Mouse (Mus musculus): ENCODE measurements at regions not wholly inside any gene's neighbourhood (a gene's known extent, or its start where the extent isn't known, plus 50 kb on each side); places are given as distances from the start of the nearest gene placed in this dataset.

DNA sequence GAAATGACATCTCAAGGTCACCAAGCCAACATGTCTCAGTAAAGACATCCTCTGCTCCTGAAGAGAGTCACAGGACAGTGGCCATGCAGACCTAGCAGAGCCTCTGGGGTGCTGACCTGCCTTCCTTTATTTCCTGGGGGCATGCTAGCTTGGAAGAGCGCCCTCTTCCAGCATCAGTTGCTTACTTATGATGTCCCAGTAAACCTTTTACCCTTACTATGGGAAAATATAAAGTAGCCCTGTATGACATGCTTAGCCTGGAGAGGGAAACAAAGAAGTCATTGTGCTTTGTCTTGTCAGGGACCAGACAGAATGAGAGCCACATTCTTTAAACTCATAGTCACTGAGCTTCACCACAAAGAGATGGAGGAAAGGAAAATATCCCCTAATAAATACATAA, 82.9 kb downstream of the Postn start:
- intact Hi-C loops (cut with DNase I) = no loop called here
- no peak for DNase-seq (ENCODE audit: low spot score)

DNA sequence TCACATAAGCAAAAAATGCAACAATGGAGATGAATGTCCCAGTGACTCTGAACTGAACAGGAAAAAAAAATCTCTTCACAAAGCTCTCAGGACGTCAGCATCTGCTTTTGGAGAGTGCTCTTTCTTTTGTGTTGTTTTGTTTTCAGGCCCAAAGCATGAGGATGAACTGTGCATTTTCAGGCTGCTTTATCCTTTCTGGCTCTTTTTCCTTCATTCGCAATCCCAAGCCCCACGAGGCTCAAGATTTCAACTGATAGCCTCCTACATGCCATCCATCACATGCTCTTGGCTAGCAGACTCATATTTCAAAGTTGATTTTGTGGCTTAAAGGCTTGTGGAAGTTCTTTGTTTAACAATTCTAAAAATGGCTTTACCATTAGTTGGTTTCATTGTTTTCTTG, 86.0 kb downstream of the Postn start:
- no peak for DNase-seq (ENCODE audit: low spot score)
- intact Hi-C loops (cut with DNase I) = no loop called here

DNA sequence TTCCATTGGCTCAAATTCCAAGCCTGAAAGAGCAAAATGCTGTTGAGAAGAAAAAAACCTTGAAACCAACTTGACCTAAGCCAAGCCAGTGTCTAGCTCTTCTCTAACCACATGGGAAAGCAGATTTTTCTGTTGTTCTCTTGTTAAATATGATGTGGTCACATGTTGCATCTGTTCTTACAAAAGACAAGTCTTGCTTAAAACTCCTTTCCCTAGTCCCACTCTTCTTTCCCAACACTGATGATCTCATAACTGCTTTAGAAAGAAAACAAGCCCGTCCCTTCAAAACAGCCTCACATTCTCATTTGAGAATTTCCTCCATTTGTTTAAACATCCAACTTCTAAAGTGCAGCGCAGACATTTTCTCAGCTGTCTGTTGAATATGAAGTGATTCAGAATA, 96.5 kb downstream of the Postn start:
- DNase-seq (ENCODE audit: low spot score) = no peak
- intact Hi-C loops (cut with DNase I) = no loop called here

DNA sequence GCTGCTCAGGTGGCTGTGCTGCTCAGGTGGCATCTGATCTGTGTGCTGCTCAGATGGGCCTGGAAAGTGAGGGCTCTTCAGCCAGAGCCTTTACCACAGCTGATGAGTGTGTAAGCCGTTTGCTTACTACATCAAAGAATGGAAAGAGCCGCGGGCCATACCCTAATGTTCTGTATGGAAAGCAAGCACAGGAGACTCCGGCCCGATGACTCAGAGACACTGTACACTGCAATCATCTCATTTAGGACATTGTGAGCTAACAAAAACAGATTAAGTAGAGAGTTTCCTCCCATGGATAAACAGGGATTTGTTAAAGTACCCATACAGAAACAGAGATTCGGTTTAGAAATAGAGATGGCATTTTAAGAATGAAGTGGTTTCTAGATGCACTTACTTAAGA, 100.5 kb downstream of the Postn start:
- DNase-seq (ENCODE audit: low spot score) = no peak
- intact Hi-C loops (cut with DNase I) = no loop called here

DNA sequence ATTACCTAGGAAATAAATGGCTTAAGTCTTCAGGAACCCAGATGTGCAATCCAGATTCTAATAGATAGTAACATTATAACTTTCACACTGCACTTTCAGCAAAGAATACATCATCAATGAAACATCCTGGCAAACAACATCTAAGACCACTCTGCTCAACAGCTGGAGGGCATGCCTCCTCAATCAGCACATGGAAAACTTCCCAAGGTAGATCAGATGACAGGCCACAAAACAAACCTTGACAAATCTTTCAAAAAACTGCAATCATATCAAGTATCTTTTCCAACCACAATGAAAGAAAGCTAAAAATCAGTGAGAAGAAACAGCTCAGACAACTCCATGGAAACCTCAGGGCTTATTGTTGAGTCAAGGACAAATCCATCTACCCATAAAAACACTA, 105.2 kb downstream of the Postn start:
- DNase-seq (ENCODE audit: low spot score) = no peak
- intact Hi-C loops (cut with DNase I) = no loop called here

DNA sequence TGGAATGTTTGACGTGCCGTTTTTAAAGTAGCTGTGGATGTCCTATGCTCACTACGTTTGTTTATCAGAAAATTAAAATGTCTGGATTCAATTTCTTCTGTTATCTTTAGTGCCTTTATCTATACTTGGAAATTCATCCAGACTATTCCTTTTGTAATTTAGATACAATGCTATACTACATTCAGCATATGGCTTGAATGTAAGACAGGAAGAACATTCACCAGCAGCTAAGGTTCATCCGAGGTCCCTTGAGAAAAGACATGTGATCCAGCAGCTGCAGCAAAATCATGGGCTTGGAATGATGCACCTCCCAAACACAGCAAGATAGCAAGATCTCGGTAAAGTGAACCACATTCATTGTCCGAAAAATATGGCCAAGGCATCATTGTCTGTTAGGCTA, 113.3 kb downstream of the Postn start:
- DNase-seq (ENCODE audit: low spot score) = no peak
- intact Hi-C loops (cut with DNase I) = no loop called here

DNA sequence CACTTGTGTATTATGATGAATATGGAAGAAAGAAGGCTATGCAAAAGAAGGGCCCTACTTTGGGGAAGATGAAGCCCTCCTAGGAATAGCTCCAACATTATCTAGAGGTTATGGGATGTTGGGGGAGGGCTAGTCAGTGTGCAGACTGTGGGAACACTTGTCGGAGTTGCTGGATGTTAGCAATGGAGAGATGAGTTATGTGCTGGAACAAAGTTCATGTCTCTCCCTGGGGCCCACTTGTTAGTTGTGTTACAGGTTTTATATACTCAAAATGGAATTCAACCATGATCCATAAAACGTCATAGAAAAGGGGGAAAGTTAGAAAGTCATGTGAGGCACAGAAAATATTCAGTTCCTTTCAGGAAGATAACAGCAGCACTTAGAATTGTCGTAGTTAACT, 115.0 kb downstream of the Postn start:
- intact Hi-C loops (cut with DNase I) = no loop called here
- DNase-seq (ENCODE audit: low spot score) = no peak

DNA sequence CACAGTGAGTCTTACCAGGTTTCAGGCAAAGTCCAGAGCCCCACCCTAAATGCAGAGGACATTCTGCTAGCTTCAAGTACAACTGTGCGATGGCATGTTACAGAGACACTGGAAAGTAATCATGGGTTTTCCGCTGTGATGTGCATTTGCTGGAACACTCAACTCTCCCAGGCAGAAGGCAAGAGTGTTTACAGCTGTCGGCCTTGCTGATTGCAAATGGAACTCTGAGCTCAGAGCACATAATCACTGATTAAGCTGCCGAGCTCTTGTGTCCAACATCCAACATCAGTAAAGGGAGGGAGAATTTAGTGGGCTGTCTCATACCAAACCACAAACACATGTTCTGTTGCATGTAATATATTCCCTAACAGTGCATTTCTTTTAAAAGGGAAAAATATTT, 117.1 kb downstream of the Postn start:
- intact Hi-C loops (cut with DNase I) = no loop called here
- peak; percentile 42 for DNase-seq (ENCODE audit: low spot score)

DNA sequence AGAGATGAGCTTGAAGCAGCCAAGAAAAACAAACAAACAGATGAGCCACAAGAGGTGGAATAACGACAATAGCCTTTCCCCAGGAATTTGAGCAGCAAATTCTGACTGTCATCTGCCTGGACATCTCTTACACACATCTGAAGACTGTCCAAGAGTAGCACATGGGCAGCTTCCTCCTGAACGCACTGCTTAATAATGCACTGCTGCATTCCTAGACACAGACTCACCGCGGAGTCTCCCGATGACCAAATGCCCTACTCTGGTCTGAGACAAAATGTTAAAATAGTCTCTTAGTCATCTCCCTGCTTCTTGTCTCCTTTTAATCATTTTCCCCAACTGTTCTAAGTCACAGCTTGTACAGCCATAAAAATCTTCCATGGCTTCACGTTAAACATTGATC, 119.3 kb downstream of the Postn start:
- intact Hi-C loops (cut with DNase I) = no loop called here
- DNase-seq (ENCODE audit: low spot score) = peak; percentile 12

DNA sequence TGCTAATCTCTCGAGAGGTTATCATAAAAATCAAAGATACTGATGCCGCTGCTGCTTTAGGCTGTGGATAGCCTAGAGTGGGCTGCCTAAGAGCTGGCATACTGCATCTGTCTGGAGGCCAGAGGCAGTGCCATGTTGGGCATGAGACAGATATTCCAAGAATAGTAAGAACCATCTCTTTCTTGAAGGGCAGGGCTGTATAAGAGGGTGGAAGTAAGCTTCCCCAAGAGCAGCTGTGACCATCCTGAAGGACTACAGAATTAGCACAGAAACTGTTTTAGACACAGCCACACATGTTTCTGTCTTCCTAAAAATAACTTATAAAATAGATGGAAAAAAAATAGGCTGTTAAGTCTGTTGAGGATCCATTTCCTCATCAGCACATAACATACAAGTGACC, 126.4 kb downstream of the Postn start:
- no peak for DNase-seq (ENCODE audit: low spot score)
- intact Hi-C loops (cut with DNase I) = no loop called here

DNA sequence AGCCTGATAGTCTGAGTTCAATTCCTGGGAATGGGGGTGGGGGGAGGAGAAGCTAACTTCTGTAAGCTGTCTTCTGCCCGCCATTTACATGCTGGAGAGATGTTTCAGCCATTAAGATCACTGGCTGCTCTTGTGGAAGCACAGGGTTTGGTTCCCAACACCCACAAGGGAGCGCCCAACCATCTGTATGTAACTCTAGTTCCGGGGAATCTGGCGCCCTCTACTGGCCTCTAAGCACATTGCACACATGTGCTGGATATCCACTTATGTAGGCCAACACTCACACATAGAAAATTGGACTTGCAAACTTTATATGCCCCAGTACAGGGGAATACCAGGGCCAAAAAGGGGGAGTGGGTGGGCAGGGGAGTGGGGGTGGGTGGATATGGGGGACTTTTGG, 126.9 kb downstream of the Postn start:
- intact Hi-C loops (cut with DNase I) = no loop called here
- no peak for DNase-seq (ENCODE audit: low spot score)

DNA sequence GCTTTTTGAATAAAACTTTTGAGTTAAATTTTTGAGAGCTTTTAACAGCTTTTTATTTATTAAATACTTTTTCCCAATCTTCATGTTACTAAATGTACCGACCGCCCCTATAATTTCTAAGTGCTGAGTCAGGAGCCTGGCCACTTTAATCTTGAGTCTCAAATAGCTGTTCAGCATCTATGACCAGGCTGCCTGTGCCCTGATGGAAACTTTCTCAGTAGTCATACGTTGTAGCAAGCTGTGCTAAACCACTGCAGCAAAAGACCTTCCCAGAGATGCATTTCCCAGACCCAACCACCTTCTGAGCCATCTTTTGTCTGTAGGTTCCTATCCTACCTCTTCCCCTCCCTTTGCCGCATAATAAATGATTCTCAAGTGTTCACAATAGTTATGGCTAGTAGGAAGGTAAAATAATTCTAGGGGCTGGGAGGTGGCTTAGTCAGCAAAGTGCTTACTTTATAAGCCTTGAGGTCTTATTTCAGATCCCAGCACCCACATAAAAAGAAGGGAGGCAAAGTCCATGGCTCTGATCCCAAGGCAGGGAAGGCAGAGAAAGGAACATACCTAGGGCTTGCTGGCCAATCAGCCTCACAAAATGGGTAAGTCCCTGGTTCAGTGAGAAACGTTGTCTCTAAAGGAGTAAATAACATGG, 129.5 kb downstream of the Postn start:
- DNase-seq (ENCODE audit: low spot score) = no peak
- intact Hi-C loops (cut with DNase I) = no loop called here

DNA sequence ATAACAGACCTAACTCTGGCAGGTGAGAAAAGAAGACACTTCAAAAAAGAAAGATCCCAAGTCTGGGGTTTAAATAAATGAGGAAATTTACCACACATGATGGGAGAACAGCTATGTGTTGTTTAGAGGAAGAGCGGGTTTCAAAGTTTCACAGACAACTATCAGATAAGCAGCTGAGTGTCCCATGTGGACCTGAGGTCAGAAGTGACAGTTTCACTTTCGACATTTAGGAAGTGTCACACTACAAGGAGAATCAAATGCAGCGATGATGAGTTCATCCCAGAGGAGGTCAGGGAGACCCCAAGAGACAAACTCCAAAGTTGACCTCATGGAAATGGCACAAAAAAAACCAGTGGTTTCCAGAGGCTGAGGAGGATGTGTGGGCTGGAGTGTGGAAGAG, 132.7 kb downstream of the Postn start:
- DNase-seq (ENCODE audit: low spot score) = no peak
- intact Hi-C loops (cut with DNase I) = no loop called here

DNA sequence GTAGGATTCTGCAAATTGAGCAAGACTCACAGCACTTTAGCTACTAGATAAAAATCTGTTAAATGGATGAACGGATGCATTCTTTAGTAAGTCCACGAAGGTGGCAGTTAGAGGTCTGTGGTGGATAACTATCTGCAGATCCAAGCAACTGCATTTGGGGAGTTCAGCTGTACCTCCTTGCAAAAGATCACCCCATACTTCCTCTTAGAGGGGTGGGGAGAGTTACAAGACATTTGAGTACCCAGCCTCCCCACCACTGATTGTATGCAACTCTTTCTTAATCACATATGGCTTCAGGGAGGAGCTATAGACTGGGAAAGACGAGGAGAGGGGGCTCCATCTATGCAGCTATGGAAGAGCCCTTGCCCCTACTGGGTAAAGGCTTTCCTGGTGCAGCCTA, 144.1 kb downstream of the Postn start:
- no peak for DNase-seq (ENCODE audit: low spot score)
- intact Hi-C loops (cut with DNase I) = no loop called here

DNA sequence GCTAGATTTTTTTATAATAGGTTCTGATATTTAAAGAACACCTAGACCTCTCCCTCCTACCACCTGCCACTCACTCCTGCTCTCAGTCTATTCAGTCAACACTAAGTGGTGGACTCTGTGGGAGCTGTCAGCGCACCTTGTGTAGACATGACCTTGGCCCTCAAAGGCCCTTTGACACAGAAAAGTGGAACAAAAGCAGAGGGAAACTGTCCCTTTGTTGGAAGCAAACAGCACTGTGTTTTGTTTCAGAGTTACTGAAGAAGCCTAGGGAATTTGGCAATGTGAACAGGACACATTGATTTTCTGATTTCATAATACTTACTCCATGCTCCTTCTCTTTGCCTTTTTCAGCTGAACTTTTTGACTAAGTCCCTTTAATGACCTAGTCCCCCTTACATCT, 146.7 kb downstream of the Postn start:
- intact Hi-C loops (cut with DNase I) = no loop called here
- DNase-seq (ENCODE audit: low spot score) = no peak

DNA sequence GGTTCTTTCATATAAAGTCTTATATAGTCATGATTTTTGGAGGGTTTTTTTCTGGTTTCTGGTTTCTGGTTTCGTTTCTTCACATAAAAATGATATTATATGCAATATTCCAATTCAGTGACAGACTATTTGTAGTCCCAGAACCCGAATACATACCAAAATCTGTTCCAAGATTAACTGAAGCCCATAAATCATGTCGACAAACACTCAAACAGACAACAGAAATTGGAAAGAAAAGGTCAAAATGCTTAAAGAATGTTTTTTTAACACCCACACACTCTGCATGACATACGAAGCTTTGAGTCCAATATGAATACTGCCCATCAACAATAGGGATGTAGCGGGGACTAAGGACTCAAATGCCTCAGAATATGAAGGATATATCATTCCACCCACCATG, 148.0 kb downstream of the Postn start:
- no peak for DNase-seq (ENCODE audit: low spot score)
- intact Hi-C loops (cut with DNase I) = no loop called here

DNA sequence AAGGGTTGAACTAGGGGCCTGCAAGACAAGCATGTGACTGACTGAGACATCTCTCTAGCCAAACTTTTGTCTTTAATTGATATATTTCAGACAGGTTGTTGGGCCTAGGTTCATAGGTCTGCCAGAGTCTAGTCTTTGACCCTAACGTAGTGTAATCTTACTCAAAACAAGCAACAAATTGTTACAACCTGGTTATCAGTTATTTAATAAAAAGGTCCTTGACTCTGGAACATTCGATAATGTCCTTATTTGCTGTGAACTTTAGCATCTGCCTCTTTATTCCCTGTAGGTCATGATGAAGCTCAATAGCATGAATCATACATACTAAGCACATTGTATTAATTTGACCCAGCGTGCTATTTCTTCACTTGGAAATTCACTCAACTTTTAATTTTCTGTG, 156.3 kb downstream of the Postn start:
- intact Hi-C loops (cut with DNase I) = no loop called here
- DNase-seq (ENCODE audit: low spot score) = no peak

DNA sequence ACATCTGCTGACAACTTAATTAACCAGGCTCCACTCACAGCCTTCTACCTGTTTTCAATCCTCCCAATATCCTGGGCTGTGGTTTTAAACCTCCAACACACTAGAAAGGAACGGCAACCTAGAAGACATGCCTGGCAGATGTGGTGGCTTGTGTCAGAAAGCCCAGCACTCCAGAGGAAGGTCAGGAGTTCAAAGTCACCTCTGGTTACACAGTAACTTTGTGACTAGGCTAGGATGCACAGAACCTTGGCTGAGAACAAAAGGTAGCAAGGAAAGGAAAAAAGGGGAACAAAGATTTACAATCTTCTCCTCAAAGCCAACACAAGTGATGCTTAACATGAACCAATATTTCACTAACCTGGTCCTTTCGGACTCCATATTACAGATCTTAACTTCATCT, 161.8 kb downstream of the Postn start:
- intact Hi-C loops (cut with DNase I) = no loop called here
- DNase-seq (ENCODE audit: low spot score) = no peak

DNA sequence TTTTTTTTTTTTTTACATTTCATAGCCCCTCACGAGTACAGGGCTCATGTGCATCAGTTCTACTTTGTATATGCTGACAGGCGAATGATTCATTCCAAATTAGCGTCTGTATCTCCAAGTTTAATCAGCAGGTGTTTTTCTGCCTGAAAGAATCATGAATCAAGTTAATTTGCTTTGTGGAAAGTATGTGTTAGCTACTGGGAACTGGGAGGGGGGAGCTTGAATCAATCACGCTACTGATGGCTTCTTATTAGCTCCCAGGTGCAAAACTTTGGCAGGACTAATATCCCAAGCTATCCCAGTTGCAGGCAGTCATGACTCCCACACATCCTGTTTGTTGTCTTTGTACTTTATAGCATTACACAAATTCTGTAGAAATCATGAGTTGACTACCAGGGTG, 165.7 kb downstream of the Postn start:
- intact Hi-C loops (cut with DNase I) = no loop called here
- no peak for DNase-seq (ENCODE audit: low spot score)

DNA sequence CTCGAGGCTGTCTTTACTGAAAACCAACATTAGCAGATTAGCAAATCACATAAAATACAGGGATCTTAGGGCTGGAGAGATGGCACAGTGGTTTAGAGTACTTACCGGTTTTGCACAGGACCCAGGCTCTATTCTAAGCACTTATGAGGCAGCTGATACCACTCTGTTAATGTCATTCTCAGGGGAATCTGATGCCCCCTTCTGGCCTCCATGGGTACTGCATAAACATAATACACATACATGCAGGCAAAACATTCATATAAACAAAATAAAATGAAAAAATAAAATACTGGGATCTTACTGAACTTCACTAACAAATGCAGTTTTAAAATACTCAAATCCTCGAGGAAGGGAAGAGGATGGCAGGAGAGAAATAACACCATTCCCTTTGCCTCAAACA, 164.3 kb upstream of the Supt20 start:
- no peak for DNase-seq (ENCODE audit: low spot score)
- intact Hi-C loops (cut with DNase I) = no loop called here

DNA sequence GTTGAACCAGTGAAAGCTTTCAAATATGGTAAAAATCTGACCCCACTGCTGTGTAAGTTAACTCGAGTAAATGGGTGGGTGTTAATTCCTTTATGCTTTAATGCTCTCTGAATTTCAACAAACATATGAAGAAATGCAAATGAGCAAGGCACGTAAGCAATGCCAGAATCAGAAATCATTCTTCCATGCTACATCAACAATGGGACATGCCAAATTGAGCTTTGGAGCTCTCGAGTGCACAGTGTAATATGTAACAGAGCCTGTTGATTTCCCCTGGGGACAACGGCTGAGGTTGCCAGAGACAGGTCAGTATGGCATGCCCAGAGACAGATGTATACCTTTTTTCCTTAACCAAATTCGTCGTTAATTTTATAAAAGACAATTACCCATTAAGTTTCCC, 162.4 kb upstream of the Supt20 start:
- intact Hi-C loops (cut with DNase I) = no loop called here

DNA sequence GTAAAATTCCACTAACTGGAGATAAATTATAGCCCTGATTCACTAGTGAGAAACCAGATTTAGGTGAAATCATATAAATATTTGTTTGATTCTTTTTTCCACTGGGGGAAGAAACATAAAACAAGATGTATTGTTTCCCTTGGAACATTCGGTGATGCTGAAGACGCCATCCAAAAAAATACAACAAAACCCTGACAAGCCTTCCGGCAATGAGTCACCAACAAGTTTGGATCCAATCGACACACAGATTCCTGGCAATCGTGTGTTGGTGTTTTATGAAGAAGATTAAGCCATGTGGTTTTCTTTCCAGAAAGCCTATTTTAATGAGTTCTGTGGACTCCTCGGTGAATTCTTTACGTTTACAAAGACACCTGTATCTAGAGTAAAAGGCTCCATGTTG, 157.2 kb upstream of the Supt20 start:
- peak; percentile 14 for DNase-seq (ENCODE audit: low spot score)
- intact Hi-C loops (cut with DNase I) = no loop called here

More for the DNA sequence above, 162.4 kb upstream of the Supt20 start:
- no peak for DNase-seq (ENCODE audit: low spot score)

DNA sequence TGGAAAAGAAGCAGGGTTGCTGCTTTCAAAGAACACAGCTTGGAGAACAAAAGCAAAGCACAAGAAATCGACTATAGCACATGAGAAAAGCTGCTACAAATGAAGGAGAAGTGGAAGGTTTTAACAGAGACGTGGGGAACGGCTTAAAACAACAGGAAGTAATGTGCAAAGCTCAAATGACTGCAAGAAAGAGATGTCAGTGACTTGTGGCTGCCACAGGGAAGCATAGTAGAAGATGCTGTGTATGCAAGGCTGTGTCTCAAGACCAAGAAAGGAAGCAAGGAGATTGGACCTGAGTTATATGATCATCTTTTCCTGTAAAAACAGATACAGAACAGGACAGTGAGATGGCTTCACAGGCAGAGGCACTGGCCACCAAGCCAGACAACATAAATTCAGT, 154.6 kb upstream of the Supt20 start:
- no peak for DNase-seq (ENCODE audit: low spot score)
- intact Hi-C loops (cut with DNase I) = no loop called here
